Mouse (Mus musculus): ENCODE measurements around the gene Gm21962. TPM values are rescaled to one million over a fixed set of nuclear protein-coding genes. Genes with fewer than 3 reads are reported as not detected.

Gene Gm21962
- total RNA-seq, 2 experiments from 2014 or later, result not detected

GRCm38 (mm10) chr3:137715946-137716345, 44.6 kb downstream of the Gm21962 start:
- no peak for DNase-seq (ENCODE audit: extremely low spot score in 1 of 2, low spot score in 1 of 2)

DNA sequence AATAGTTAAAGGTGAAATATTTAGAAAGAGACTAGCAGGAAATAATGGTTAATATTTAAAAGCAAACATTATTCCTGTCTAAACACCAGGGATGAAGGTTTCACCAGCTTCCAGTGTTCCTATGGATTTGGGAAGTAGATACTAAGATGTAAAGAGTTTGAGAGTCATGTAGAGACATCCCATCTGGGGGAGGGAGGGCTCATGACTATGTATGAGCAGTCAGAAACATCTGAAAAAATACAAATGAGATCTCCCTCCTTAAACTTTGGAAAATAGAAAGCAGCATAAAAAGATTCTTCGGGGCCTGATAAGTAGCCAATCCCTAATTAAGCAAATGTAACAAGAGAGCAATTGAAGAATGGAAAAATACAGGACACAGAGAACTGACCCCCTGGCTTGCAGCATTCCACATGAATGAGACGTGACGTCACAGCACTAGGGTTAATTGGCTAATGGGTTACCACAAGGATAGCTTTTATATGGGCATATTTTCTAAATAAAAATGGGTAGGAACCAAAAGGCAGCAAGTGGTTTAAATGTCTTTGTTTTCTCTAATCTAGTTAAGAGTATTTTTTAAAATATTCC, 45.3 kb downstream of the Gm21962 start:
- no peak for DNase-seq (ENCODE audit: extremely low spot score in 1 of 2, low spot score in 1 of 2)

Small RNAs within 50 kb of the gene (microRNA-seq; reads per million reads assigned to microRNA genes)
- gene Gm22468, result 0 reads per million in 2 experiments

Other genes starting within 250 kb of the Gm21962 start
- 10 to 100 TPM in 1 of 2 experiments, 1 to 10 TPM in 1; 9.2 to 11.8 TPM for gene Ddit4l, start 49.9 kb upstream of the Gm21962 start, total RNA-seq (2021)
- gene H2afz, start 193.0 kb downstream of the Gm21962 start, total RNA-seq (2021), result 100 to 1,000 TPM; 141 to 151 TPM
- gene Dnajb14, start 196.2 kb downstream of the Gm21962 start, total RNA-seq (2021), result 10 to 100 TPM; 46.1 to 50.5 TPM
- gene Lamtor3, start 247.0 kb downstream of the Gm21962 start, total RNA-seq (2021), result 10 to 100 TPM; 66.3 to 69.6 TPM

Measured in layer of hippocampus, postnatal 25 days (tissue).